Mouse (Mus musculus) stomach, embryonic 14.5 days (tissue): Measurements from ENCODE around the gene Pear1. TPM values are rescaled to one million over a fixed set of nuclear protein-coding genes. Genes with fewer than 3 reads are reported as not detected.

Experiments
- ATAC-seq: fragments of 200-750 bp; cut with Nextera tagmentation; 2 replicates; pipeline ENCODE4 v1.8.0; 2017; ENCODE audit warnings: low read depth, moderate TSS enrichment; ENCODE audit not compliant: insufficient number of reproducible peaks, insufficient read depth, low FRiP score
- H3K27ac ChIP-seq: fragments of 300-500 bp; sonication (generic); 2 replicates; pipeline ENCODE4 v1.5.1; 2014; ENCODE audit warnings: mild to moderate bottlenecking, low read length, moderate library complexity, mixed read lengths
- H3K27me3 ChIP-seq: fragments of 300-500 bp; sonication (generic); 2 replicates; pipeline ENCODE4 v1.6.1; 2014; ENCODE audit warnings: low read length, control low read depth, mixed read lengths; ENCODE audit not compliant: control insufficient read depth, insufficient read depth
- H3K36me3 ChIP-seq: fragments of 300-500 bp; sonication (generic); 2 replicates; pipeline ENCODE4 v1.6.1; 2014; ENCODE audit warnings: mild to moderate bottlenecking, control low read depth, low read length, moderate library complexity, mixed read lengths; ENCODE audit not compliant: control insufficient read depth, insufficient read depth
- H3K4me1 ChIP-seq: fragments of 300-500 bp; sonication (generic); 2 replicates; pipeline ENCODE4 v1.6.1; 2014; ENCODE audit warnings: low read length, control low read depth, mixed read lengths; ENCODE audit not compliant: control insufficient read depth, insufficient read depth
- H3K4me2 ChIP-seq: fragments of 300-500 bp; sonication (generic); replicated peaks from 2 replicates; pipeline ENCODE4 v1.6.1; 2014; ENCODE audit warnings: low read depth, low read length, control low read depth
- H3K4me3 ChIP-seq: fragments of 300-500 bp; sonication (generic); 2 replicates; pipeline ENCODE4 v1.5.1; 2014; ENCODE audit warnings: low read depth, low read length, control low read depth
- H3K9ac ChIP-seq: fragments of 300-500 bp; sonication (generic); replicated peaks from 2 replicates; pipeline ENCODE4 v1.6.1; 2014; ENCODE audit warnings: low read depth, mild to moderate bottlenecking, control low read depth, low read length, moderate library complexity, mixed read lengths
- H3K9me3 ChIP-seq: fragments of 300-500 bp; sonication (generic); 2 replicates; pipeline ENCODE4 v1.6.1; 2016; ENCODE audit warnings: low read depth, low read length, control low read depth; ENCODE audit not compliant: control insufficient read depth
- WGBS: fragments of 180-500 bp; shearing (Covaris S2); extraction: QIAGEN DNeasy Blood & Tissue Kit; methylation state at CpG from one replicate; pipeline ENCODE4 v1.1.7; 2014; 5-methylcytosine and 5-hydroxymethylcytosine counted together
- polyA plus RNA-seq: library from polyadenylated mRNA; unstranded; fragments of >200 nt; fragmentation: Nextera tagmentation; extraction: Ambion mirVana; gene quantifications from 2 replicates; pipeline ENCODE4 v1.2.1, GENCODE M21; 2014

The Pear1 gene
- polyA plus RNA-seq, 1 experiment from 2014 or later = 25.4 TPM

DNA sequence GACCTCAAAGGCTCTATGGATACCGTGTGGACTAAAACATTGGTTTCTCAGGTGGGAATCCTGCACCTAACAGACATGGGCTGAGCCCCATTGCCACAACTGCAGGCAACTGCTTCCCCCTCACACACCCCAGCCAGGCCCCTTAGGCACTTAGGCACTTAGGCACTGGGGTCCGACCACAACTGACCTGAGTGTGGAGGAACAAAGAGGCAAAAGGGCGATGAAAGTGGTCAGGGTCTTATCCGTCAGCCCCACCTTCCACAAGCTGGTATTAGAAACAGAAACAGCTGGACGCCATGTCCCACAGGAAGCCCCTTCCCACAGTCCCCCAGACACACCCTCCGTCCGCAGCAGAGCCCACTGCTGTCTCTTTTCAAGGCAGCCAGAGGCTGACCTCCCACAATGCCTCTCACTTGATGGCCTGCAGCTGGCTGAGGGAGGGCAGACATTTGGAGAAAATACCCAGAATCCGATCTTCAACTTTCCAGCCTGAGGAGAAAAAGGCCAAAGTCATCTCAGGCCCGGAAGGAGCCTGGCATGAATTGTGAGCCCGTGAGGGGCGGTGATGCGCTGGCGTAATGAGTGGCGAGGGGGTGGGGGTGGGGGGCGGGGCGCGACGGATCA lies 79.0 kb downstream of the Pear1 start:
- Histone ChIP-seq H3K9ac (no peak overlapping the region), H3K27ac (peak overlapping the region; percentile 81)
- WGBS = 19% methylated on average over 18 of the region's 18 CpGs

DNA sequence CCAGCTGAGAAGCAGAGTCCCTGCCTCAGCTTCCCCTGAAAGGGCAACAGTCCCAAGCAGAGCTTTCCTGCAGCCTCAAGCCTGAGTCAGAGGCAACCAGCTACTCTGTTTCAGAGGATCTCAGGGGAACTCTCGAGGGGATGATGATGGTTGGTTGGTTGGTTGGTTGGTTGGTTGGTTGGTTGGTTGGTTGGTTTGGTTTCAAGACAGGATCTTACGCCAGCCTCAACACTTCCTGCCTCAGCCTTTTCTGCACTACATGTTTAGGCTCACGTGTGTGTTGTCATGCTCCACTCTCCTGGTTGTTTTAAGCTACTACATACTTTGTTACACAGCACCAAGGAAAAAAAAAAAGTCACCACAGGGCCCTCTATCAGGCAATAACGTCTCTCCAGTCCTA lies 80.2 kb downstream of the Pear1 start:
- no peak overlapping the region for H3K4me3 ChIP-seq
- no peaks in the 10 kb centered on the region for H3K9me3 ChIP-seq
- H3K4me2 ChIP-seq = no peak overlapping the region
- H3K9ac ChIP-seq = no peak overlapping the region
- ATAC-seq = no peak
- peak overlapping the region; percentile 81; the same call in 1 of the 2 replicates for H3K27ac ChIP-seq
- WGBS = 88% methylated on average over 4 of the region's 4 CpGs
- no peaks in the 10 kb centered on the region; the same call in 1 of the 2 replicates for H3K36me3 ChIP-seq
- H3K27me3 ChIP-seq = no peaks in the 10 kb centered on the region
- H3K4me1 ChIP-seq = peaks cover 19% of the 10 kb centered on the region

More for the DNA sequence above, 79.0 kb downstream of the Pear1 start:
- Histone ChIP-seq H3K4me2 (peak overlapping the region; percentile 33), H3K4me3 (no peak overlapping the region), H3K4me1 (peaks cover 19% of the 10 kb centered on the region), H3K9me3 (no peaks in the 10 kb centered on the region), H3K27me3 (no peaks in the 10 kb centered on the region), H3K36me3 (no peaks in the 10 kb centered on the region)
- peak; percentile 40; the same call in 1 of the 2 replicates for ATAC-seq

- no peak overlapping the region for H3K27ac ChIP-seq
- H3K4me2 ChIP-seq = no peak overlapping the region
- H3K9ac ChIP-seq = no peak overlapping the region
- ATAC-seq = no peak
- H3K36me3 ChIP-seq = peaks cover 10% of the 10 kb centered on the region
- H3K4me3 ChIP-seq = no peak overlapping the region
- H3K9me3 ChIP-seq = no peaks in the 10 kb centered on the region
- 85% methylated on average over 16 of the region's 16 CpGs for WGBS
- peaks cover 17% of the 10 kb centered on the region for H3K4me1 ChIP-seq
- no peaks in the 10 kb centered on the region for H3K27me3 ChIP-seq
Measured at GRCm38 (mm10) chr3:87742735-87743134, 81.4 kb downstream of the Pear1 start.

DNA sequence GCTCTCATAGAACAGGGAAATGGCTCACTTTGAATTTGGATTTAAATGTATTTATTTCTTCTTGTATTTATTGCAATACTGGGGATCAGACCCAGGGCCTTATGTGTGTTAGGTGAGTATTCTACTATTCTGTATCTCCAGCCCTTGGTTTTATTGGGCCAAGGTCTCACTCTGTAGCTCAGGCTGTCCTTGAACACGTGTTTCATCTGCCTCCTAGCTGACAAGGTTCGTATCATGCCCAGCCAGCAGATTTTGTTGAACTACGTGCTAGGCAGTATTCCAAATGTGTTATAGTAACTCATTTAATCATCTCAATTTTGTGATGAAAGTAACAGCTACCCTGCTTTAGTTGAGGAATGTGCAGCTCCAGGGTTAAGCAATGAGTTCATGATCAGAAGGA lies 82.1 kb downstream of the Pear1 start:
- peaks cover 17% of the 10 kb centered on the region for H3K4me1 ChIP-seq
- H3K36me3 ChIP-seq = peaks cover 13% of the 10 kb centered on the region
- no peak overlapping the region for H3K27ac ChIP-seq
- no peak overlapping the region for H3K9ac ChIP-seq
- ATAC-seq = no peak
- H3K27me3 ChIP-seq = no peaks in the 10 kb centered on the region
- 64% methylated on average over 3 of the region's 3 CpGs for WGBS
- H3K4me2 ChIP-seq = no peak overlapping the region
- H3K9me3 ChIP-seq = no peaks in the 10 kb centered on the region
- H3K4me3 ChIP-seq = no peak overlapping the region

DNA sequence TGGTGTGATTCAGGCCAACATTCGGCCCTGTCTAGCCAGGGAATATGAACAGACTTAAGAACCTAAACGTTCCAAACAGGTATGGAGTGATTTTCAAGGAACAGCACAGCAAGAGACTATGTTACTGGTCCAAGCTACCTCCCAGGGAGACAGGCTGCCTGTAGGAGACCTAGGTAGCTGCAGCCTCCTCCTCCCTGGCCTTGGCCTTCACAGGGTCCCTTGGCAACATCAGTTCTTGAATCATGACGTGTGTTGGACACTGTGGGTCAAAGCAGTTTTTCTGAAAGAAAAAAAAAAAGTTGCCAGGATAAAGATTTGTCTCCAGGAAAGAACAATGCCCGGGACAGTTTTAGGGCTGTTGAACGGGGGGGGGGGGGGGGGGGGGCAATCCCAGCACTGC lies 85.2 kb downstream of the Pear1 start:
- Histone ChIP-seq H3K9me3 (no peaks in the 10 kb centered on the region), H3K4me1 (0 out of 2 replicates have a peak, but pooled peaks cover 2% of the 10 kb centered on the region), H3K4me3 (no peak overlapping the region), H3K9ac (no peak overlapping the region), H3K4me2 (no peak overlapping the region), H3K27ac (no peak overlapping the region), H3K27me3 (no peaks in the 10 kb centered on the region), H3K36me3 (peaks cover 26% of the 10 kb centered on the region)
- no peak for ATAC-seq
- WGBS = 72% methylated on average over 5 of the region's 5 CpGs

DNA sequence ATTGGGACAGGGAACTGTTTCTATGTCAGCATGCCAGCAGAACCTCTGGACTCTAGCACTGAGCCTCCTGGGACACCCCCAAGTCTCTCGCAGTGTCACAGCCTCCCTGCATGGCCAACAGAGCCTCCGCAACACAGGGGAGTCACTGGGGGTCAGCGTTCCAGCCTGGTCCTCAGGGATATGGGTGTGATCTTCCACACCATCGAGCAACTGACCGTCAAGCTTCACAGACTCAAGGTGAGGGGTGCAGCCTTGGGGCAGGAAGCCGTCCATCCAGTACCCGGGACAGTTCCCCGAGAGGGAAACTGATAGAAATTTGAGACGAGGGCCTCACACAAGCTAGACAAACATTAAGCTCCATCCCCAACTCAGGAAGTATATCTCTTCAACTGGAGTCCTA lies 88.8 kb downstream of the Pear1 start:
- H3K9me3 ChIP-seq = no peaks in the 10 kb centered on the region
- no peak overlapping the region for H3K4me2 ChIP-seq
- WGBS = 66% methylated on average over 9 of the region's 9 CpGs
- no peak overlapping the region for H3K27ac ChIP-seq
- no peak for ATAC-seq
- H3K4me3 ChIP-seq = no peak overlapping the region
- no peaks in the 10 kb centered on the region for H3K27me3 ChIP-seq
- no peaks in the 10 kb centered on the region for H3K4me1 ChIP-seq
- peaks cover 48% of the 10 kb centered on the region for H3K36me3 ChIP-seq
- H3K9ac ChIP-seq = no peak overlapping the region

DNA sequence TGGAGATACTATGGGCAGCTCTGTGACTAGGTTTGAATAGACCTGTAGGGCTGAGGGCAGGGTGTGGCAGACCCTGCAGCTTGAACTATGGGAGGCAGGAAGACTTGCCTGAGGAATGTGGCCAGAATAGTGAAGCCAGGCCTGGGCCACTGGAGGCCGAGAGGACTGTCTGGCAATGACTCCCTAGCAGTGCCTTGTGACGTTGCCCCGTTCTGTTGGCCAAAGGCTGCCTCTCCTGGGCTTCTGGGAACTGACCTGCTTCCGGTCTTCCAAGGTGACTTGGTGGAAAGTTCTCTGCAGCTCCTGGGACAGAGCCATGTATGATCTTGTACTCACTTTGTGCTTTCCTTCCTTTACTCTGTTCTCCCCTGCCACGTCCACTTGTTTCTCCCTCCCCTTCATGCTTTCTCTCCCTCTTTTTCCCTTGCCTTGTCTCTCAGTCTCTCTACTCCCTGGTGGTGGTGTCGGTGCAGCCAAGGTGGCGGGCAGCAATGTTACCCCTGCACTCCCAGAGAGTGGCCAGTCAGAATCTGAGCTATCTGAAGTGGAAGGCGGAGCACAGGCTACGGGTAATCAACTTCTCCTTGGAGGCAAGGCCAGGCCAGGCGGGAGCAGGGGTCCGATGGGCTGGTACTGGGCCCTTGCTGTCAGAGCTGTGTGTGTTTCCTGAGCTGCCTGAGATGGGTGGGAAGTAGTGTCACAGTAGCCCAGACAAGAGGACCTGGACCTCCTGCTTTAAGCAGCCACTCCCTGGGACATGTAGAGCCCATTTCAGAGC lies 89.9 kb downstream of the Pear1 start:
- 84% methylated on average over 11 of the region's 11 CpGs for WGBS
- Histone ChIP-seq H3K4me3 (no peak overlapping the region), H3K27ac (no peak overlapping the region), H3K27me3 (no peaks in the 10 kb centered on the region), H3K4me2 (no peak overlapping the region), H3K9me3 (no peaks in the 10 kb centered on the region), H3K4me1 (no peaks in the 10 kb centered on the region), H3K36me3 (peaks cover 59% of the 10 kb centered on the region), H3K9ac (no peak overlapping the region)
- no peak for ATAC-seq

- H3K27me3 ChIP-seq = no peaks in the 10 kb centered on the region
- H3K27ac ChIP-seq = no peak overlapping the region
- H3K36me3 ChIP-seq = peaks cover 62% of the 10 kb centered on the region
- no peaks in the 10 kb centered on the region for H3K9me3 ChIP-seq
- no peak overlapping the region for H3K4me2 ChIP-seq
- WGBS = 82% methylated on average over 4 of the region's 4 CpGs
- no peaks in the 10 kb centered on the region for H3K4me1 ChIP-seq
- no peak for ATAC-seq
- H3K4me3 ChIP-seq = no peak overlapping the region
- no peak overlapping the region for H3K9ac ChIP-seq
Measured at GRCm38 (mm10) chr3:87733098-87733497, 91.0 kb downstream of the Pear1 start.
